Comparison of ENCODE assay signal across 22 mouse cellular contexts in genomic region chr16:38425799-38426198, GRCm38 (mm10). TPM values are rescaled to one million over a fixed set of nuclear protein-coding genes. Genes with fewer than 3 reads are reported as not detected.
DNase-seq lines count a peak whose midpoint lies in the region; ATAC-seq and TF ChIP-seq lines count a peak whose summit lies in the region.
"Had no signal": no experiment of that assay in that cellular context is flagged by ENCODE, and none has a peak within 500 bp of the region (broad histone marks: within the 10 kb centered on the region; RNA-seq: fewer than 3 reads in every experiment).

No protein-coding gene starts in this region.

- no peak for DNase-seq in gastrocnemius, adult 2 months
- DNase-seq in gastrocnemius, postnatal 14 days, result no peak
- DNase-seq in CH12.LX (ENCODE audit: extremely low read depth), result no peak
- no peak for DNase-seq in urinary bladder, postnatal 10 days (ENCODE audit: low spot score)
- DNase-seq: adrenal gland, adult 2 months; adrenal gland, adult 8-10 months; adrenal gland, postnatal 10 days; adrenal gland, postnatal 14 days; adrenal gland, postnatal 25 days; adrenal gland, postnatal 36 days; B cell, adult 2 months; cerebellum, adult 11 months; cerebellum, adult 11-12 months; cerebellum, adult 18-20 months; cerebellum, adult 2 months had no signal

- H3K36me3 ChIP-seq in CH12.LX (replicated peaks in 1 of 2; ENCODE audit: control insufficient read depth in 1 of 2, insufficient read depth in 1 of 2, low read length in 1 of 2), result no peaks in the 10 kb centered on the region
- H3K36me3 ChIP-seq in myocyte (ENCODE audit: control insufficient read depth, insufficient read depth), result no peaks in the 10 kb centered on the region
- H3K36me3 ChIP-seq: G1E had no signal

- dilution Hi-C loops in CH12.LX (cut with MboI; ENCODE audit: extremely low pct_ligation_motif_present, extremely low pct_unique_long_range_greater_than_20kb, low sequenced_read_pairs), result no loop called here

- H3K4me2 ChIP-seq in CH12.LX (ENCODE audit: insufficient read depth, low read depth, poor library complexity, severe bottlenecking) (no peak overlapping the region), myocyte (ENCODE audit: low read depth) (peak overlapping the region; percentile 32)

- H3K4me1 ChIP-seq in CH12.LX (ENCODE audit: control insufficient read depth in 1 of 2, insufficient read depth in 2 of 2), result peaks cover 2 to 12% of the 10 kb centered on the region in 2 experiments; a peak in 3 of 4 replicates

- in situ Hi-C loops in CH12.LX (cut with MboI; ENCODE audit: low pct_ligation_motif_present, low pct_unique_long_range_greater_than_20kb, low sequenced_read_pairs), result no loop called here

- H3K27ac ChIP-seq in gastrocnemius, adult 2 months, result peak overlapping the region; percentile 4; the same call in 1 of the 2 replicates
- H3K27ac ChIP-seq in CH12.LX (ENCODE audit: insufficient read depth, low read depth), result no peak overlapping the region

- no peak overlapping the region for H3ac ChIP-seq in myocyte (ENCODE audit: control insufficient read depth, insufficient read length)

- no peak overlapping the region for H3K9ac ChIP-seq in CH12.LX (ENCODE audit: insufficient read depth, low read depth)

- TF ChIP-seq EP300 in CH12.LX (IDR thresholded peaks at IDR 0.05; ENCODE audit: low read length), result peak; percentile 24; the same call in 1 of the 2 replicates

- no peak for TF ChIP-seq POLR2A in CH12.LX (IDR thresholded peaks at IDR 0.05; ENCODE audit: low read depth, low read length)
- TF ChIP-seq POLR2A in myocyte (IDR thresholded peaks at IDR 0.05; ENCODE audit: insufficient read length, low read depth), result no peak

- H3K9me3 ChIP-seq in CH12.LX (replicated peaks; ENCODE audit: low read length), result no peaks in the 10 kb centered on the region
- H3K9me3 ChIP-seq: G1E had no signal

- no peak for ATAC-seq in erythroblast, adult 5-6 weeks (replicated peaks; ENCODE audit: low FRiP score, poor library complexity, severe bottlenecking)
- ATAC-seq: activated CD4-positive, CD25-positive, alpha-beta regulatory T cell, adult 4 months; CD4-positive, CD25-positive, alpha-beta regulatory T cell, adult 4 months; Patski had no signal

- H3K79me2 ChIP-seq in CH12.LX (replicated peaks; ENCODE audit: control insufficient read depth, extremely low read depth, insufficient read depth, poor library complexity, severe bottlenecking) (no peaks in the 10 kb centered on the region), myocyte (ENCODE audit: control insufficient read depth, insufficient read depth) (no peaks in the 10 kb centered on the region)

- no peak overlapping the region for H3K4me3 ChIP-seq in gastrocnemius, adult 2 months
- no peak overlapping the region for H3K4me3 ChIP-seq in CH12.LX (replicated peaks in 1 of 3; ENCODE audit: low read depth in 2 of 3, low read length in 2 of 3, poor library complexity in 1 of 3)
- no peak overlapping the region for H3K4me3 ChIP-seq in myocyte

- no peak for TF ChIP-seq RAD21 in CH12.LX (IDR thresholded peaks at IDR 0.05; ENCODE audit: low read depth, low read length)

- no peak for TF ChIP-seq CTCF in gastrocnemius, adult 2 months (IDR thresholded peaks at IDR 0.05)
- no peak for TF ChIP-seq CTCF in CH12.LX (conservative IDR thresholded peaks at IDR 0.05 in 1 of 2, IDR thresholded peaks at IDR 0.05 in 1 of 2; ENCODE audit: low read depth in 2 of 2, low read length in 2 of 2)

- H3K27me3 ChIP-seq in CH12.LX (replicated peaks) (no peaks in the 10 kb centered on the region), myocyte (ENCODE audit: control insufficient read depth, insufficient read depth, insufficient read length) (no peaks in the 10 kb centered on the region)
- H3K27me3 ChIP-seq: Patski had no signal

- intact Hi-C loops in gastrocnemius, adult 2 months (cut with DNase I), result no loop called here
- intact Hi-C loops in gastrocnemius, postnatal 14 days (cut with DNase I; ENCODE audit: low total_unique reads), result no loop called here

TF ChIP-seq in CH12.LX, 34 proteins besides CTCF, POLR2A, EP300 and RAD21:
- TF ChIP-seq IRF4 (IDR thresholded peaks at IDR 0.05; ENCODE audit: low read depth, low read length) (peak; percentile 9; the same call in 1 of the 2 replicates), UBTF (IDR thresholded peaks at IDR 0.05; ENCODE audit: low read depth, low read length) (no peak), ZNF384 (IDR thresholded peaks at IDR 0.05; ENCODE audit: low read depth, low read length) (peak; percentile 94), MAFK (IDR thresholded peaks at IDR 0.05; ENCODE audit: insufficient replicate concordance, low read length) (no peak)

TF ChIP-seq in myocyte, 11 proteins besides CTCF, POLR2A, EP300 and RAD21:
- TF ChIP-seq MAX (IDR thresholded peaks at IDR 0.05; ENCODE audit: low read depth), result no peak
- no peak for TF ChIP-seq TCF12 (IDR thresholded peaks at IDR 0.05; ENCODE audit: insufficient read depth, poor library complexity, severe bottlenecking)
- no peak for TF ChIP-seq USF1 (IDR thresholded peaks at IDR 0.05; ENCODE audit: low read depth)
- TF ChIP-seq POLR2AphosphoS2 (IDR thresholded peaks at IDR 0.05; ENCODE audit: insufficient read length, low read depth), result no peak
- TF ChIP-seq MYOG (IDR thresholded peaks at IDR 0.05; ENCODE audit: control insufficient read depth in 1 of 3, insufficient read depth in 1 of 3, insufficient read length in 2 of 3, low read depth in 2 of 3), result no peak
- TF ChIP-seq MYOD1 (IDR thresholded peaks at IDR 0.05; ENCODE audit: control insufficient read depth in 1 of 3, insufficient read length in 2 of 3, low read depth in 2 of 3), result no peak
- TF ChIP-seq REST (IDR thresholded peaks at IDR 0.05; ENCODE audit: insufficient read depth, insufficient read length), result no peak
- TF ChIP-seq SRF (IDR thresholded peaks at IDR 0.05; ENCODE audit: control insufficient read depth, insufficient read length, low read depth), result no peak
- TF ChIP-seq E2F4 (IDR thresholded peaks at IDR 0.05; ENCODE audit: insufficient read depth), result no peak
- TF ChIP-seq CEBPB (IDR thresholded peaks at IDR 0.05; ENCODE audit: insufficient read depth, poor library complexity, severe bottlenecking), result no peak
- no peak for TF ChIP-seq TCF3 (IDR thresholded peaks at IDR 0.05; ENCODE audit: insufficient read length, low read depth)

RNA-seq across cellular contexts. Expression of gene Pla1a, which starts 7.1 kb away (rescaled TPM):
- 1 to 10 TPM; 5.3 to 6.3 TPM for total RNA-seq in gastrocnemius, adult 2 months (2021)
- total RNA-seq in gastrocnemius, postnatal 14 days (2021), result 1 to 10 TPM; 3.8 to 4.7 TPM
- total RNA-seq in CH12.LX (2012; rRNA removed) (20.6 and 27.9 TPM in 2 replicates), CH12.LX (2014; rRNA removed) (12.3 and 14.3 TPM in 2 replicates)
- polyA plus RNA-seq in CH12.LX (2012; ENCODE audit: insufficient read length, low read depth) (9.3 and 11.0 TPM in 2 replicates), myocyte (2012; fragmentation: generic; extraction: Trizol) (13.9 TPM)
- 3.7 TPM in 1 of 2 replicates, not detected in the other for total RNA-seq in erythroblast, adult 5-6 weeks (2015; ENCODE audit: low replicate concordance)
- 0.28 TPM in 1 of 2 replicates, not detected in the other for total RNA-seq in erythroblast, adult 5-6 weeks (2017; ENCODE audit: low replicate concordance)
- total RNA-seq: MEL had no signal
- polyA plus RNA-seq: activated CD4-positive, CD25-positive, alpha-beta regulatory T cell, adult 4 months; G1E had no signal

RNA-seq across cellular contexts. Expression of gene Adprh, which starts 26.7 kb away (rescaled TPM):
- 10 to 100 TPM; 17.5 to 20.9 TPM for total RNA-seq in gastrocnemius, adult 2 months (2021)
- 10 to 100 TPM; 25.5 to 27.6 TPM for total RNA-seq in gastrocnemius, postnatal 14 days (2021)
- total RNA-seq in CH12.LX (2012; rRNA removed) (47.3 and 67.7 TPM in 2 replicates), CH12.LX (2014; rRNA removed) (44.9 and 45.3 TPM in 2 replicates)
- polyA plus RNA-seq in CH12.LX (2012; ENCODE audit: insufficient read length, low read depth) (82.9 and 93.2 TPM in 2 replicates), myocyte (2012; fragmentation: generic; extraction: Trizol) (124 TPM)
- 6.1 and 9.2 TPM in 2 replicates for total RNA-seq in erythroblast, adult 5-6 weeks (2015; ENCODE audit: low replicate concordance)
- 2.2 and 4.6 TPM in 2 replicates for total RNA-seq in erythroblast, adult 5-6 weeks (2017; ENCODE audit: low replicate concordance)

RNA-seq across cellular contexts. Expression of gene Cd80, which starts 29.6 kb away (rescaled TPM):
- total RNA-seq in gastrocnemius, adult 2 months (2021), result under 1 TPM; 0.13 to 0.31 TPM
- total RNA-seq in gastrocnemius, postnatal 14 days (2021), result under 1 TPM in 1 of 2 experiments, not detected in 1; 0.12 TPM
- total RNA-seq in CH12.LX (2012; rRNA removed) (43.6 and 46.2 TPM in 2 replicates), CH12.LX (2014; rRNA removed) (54.3 and 57.8 TPM in 2 replicates)
- polyA plus RNA-seq in CH12.LX (2012; ENCODE audit: insufficient read length, low read depth) (37.0 and 39.5 TPM in 2 replicates), myocyte (2012; fragmentation: generic; extraction: Trizol) (27.1 TPM)
- not detected in 2 replicates for total RNA-seq in erythroblast, adult 5-6 weeks (2015; ENCODE audit: low replicate concordance)
- 0.77 and 0.98 TPM in 2 replicates for total RNA-seq in erythroblast, adult 5-6 weeks (2017; ENCODE audit: low replicate concordance)
- polyA plus RNA-seq: adrenal gland, adult 2 months had no signal

Comparison
In these comparisons a context has a peak if more than half of its experiments do, and no peak if none do; other contexts are left out.
1. RNA of gene Cd80, which starts 29.6 kb away (total RNA-seq): 43.6 to 57.8 TPM in CH12.LX; 0.77 to 0.98 TPM in erythroblast, adult 5-6 weeks, 0.13 to 0.31 TPM in gastrocnemius, adult 2 months and 0.12 TPM in gastrocnemius, postnatal 14 days; every median in the first group is over 10 times any median in the second.